Mouse (Mus musculus) layer of hippocampus, adult 11-12 months (tissue): ENCODE results near the gene Epb42.
"Not testable (repeated sequence)": the region's sequence is repeated elsewhere in the genome, so short reads cannot be mapped to it uniquely, and the experiment has no call there.

ENCODE experiments used
- DNase-seq: peaks from one replicate; pipeline ENCODE4 v3.0.0; 2022; ENCODE audit warnings: low spot score

Gene Epb42

DNA sequence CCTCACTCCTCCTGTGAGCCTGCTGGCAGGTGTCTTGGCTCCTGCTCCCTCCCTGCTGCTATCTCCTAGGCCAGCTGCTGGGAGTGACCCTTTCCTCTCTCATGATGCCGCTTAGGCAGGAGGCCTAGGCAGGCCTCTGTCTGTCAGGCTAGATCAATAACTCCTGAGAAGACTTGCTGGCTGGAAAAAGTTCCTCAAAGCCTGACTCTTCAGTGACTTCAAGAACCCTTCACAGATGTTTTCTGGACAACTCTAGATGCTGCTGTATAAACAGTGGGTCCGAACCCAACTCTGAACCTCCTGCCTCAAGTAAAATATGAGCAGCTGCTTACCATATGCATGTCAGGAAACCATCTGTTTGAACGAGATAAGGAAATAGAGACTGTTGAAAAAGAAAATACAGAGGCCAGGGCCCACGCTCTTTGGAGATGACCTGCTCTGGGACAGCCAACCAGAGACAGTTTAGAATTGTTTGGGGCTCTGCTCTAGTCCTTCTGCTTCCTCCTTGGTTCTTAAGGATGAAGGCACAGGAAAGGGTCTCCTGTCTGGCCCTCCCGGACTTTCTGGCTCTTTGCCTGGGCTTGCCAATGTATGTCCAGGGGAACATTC lies at the start of gene Epb42:
Epb42 (minus strand) TSS at position 340 of the 609 bp plus-strand sequence.
- DNase-seq = no peak

DNA sequence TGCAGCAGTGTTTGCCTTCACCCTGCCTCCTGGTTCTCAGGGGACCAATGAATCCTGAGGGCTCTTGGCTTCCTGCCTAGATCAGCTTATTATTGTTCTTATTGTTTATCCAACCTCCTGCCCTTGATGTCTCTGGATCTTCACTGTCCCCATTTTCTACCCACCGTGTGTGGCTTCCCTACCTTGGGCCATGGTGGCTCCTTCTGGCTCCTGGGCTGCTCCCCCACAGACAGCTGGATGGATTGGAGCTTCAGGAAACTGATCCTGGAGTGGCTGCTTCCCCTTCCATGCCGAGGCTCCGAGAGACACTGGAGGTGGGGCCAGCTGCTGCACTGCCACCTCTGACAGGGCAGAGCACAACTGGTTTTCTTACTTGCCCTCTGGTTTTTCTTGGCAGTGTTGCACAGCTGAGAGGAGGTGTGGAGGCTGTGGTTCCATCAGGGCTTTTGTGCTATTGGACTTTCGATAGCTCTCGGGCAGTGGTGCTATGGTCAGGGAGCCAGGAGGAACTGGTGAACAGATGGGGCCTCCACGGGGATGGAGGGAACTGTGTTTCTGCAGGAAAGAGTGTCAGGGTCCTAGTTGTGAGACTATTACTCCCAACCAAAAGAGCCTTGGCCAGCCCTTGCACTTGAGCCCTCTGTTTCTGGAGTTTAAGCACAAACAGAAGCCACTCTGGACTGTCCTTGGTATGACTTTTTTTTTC lies 48.8 kb upstream of the Epb42 start, which contains the start of gene Tgm5:
Tgm5 (minus strand) TSS at position 362 of the 706 bp plus-strand sequence.
- DNase-seq = no peak

DNA sequence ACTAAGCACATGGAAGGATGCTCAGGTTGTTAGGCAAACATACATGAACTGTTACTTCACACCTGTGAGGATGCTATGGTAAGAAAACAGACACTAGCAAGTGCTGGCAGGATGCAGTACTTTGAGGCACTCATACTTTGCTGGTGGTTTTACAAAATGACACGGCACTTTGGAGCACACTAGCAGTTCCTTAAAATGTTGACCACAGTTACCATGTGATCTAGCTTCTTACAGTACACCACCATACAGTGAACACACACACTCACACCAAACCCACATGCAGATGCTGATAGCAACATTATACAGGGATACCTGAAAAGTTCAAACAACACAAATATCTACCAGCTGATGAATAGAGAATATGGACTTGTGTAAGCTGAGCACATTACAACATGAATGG lies 45.8 kb upstream of the Epb42 start:
- DNase-seq = no peak

DNA sequence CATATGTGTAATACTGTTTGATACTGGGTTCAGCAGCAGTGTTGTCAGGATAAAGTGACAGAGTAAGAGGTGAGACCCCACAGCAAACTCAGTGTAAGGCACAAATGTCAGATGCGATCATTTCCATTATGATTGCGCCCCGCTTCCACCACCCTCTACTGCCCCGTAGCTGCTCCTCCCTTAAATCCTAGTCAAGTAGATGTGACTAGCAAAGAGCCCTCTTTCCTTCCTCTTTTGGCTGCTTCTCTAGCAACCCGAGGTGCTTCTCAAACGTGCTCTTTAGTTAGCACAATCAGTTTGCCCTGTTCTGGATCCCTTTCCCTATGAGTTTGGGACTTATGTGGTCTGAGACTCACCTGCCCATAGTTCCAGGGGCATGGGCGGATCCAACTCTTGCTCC lies 37.9 kb upstream of the Epb42 start:
- no peak for DNase-seq

GRCm38 (mm10) chr2:121071871-121072270 lies 35.0 kb upstream of the Epb42 start:
- no peak for DNase-seq

- no peak for DNase-seq
Measured at GRCm38 (mm10) chr2:121069506-121069905, 32.6 kb upstream of the Epb42 start.

DNA sequence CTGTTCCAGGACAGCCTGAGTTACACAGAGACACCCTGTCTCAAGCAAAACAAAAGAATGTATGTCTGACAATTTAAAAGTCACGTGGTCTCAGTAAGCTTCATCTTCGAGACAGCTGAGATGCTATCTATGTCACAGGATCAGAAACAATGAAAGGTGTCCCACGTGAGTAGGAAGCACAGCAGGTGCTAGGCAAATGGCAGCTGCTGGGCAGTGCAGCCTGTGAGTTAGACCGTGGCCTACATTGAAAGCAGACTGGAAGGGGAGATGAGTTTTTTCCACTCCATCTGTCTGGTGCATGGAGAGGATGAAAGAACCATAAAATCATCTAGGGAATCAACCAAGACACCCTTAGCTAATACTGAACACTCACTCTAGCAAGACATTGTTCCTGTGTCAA lies 30.2 kb upstream of the Epb42 start:
- no peak for DNase-seq

DNA sequence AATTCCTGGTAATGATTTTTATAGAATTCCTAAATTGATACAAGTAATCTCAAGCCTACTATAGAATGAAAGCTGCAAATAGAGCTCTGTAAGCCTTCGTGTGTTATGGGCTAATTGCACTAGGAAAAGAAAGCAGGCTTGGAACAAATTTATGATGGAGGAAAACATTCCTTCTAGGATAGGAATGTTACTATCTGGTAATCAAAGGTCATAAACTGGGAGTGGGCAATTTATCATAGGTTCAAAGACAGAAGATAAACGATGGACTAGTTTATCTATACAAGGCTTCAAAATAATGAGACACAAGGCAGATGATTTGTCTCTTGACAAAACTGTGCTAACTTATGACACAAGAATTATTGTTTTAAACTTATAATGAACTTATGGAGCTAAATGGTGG lies 24.4 kb upstream of the Epb42 start:
- DNase-seq = no peak

GRCm38 (mm10) chr2:121057997-121058396 lies 21.1 kb upstream of the Epb42 start:
- no peak for DNase-seq

GRCm38 (mm10) chr2:121055915-121056314 lies 19.0 kb upstream of the Epb42 start:
- DNase-seq = no peak

DNA sequence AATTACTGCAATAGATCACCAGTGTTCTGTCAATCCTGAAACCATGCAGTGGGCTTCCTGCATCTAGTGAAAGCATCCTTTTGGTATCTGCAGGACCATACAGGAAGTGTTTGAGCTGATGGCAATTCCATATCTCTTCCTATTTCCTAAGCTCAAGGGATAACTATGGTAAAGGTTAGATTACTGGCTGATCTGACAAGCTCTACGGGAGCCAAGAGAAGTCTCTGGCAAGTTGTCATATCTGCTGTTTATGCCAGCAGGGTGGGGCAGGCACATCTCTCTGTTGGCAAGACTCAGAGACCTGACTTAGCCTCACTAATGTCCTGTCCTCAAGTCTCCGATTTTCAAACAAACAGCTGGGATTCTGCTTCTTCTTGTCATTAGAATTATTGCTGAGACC lies 17.2 kb upstream of the Epb42 start:
- DNase-seq = no peak

DNA sequence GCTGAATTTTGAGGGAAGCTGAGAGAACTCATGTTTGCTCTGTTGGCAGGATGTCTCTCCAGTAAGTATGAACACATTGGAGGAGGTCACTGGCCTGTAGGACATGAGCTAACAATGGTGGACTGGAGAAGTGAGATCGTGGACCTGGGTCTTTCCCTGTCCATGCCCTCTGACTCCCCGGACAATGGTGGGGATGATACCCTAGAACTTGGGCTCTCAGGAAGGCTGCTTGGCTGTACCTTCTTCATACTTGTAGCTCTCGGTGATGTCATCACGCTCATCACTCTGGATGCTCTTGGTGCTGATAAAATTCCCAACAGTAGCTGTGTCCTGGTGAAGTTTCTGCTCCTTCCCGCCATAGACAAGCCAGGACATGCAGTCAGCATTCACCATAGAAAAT lies 15.3 kb upstream of the Epb42 start:
- no peak for DNase-seq

- DNase-seq = no peak
Measured at GRCm38 (mm10) chr2:121045653-121046052, 8.8 kb upstream of the Epb42 start.

- peak; percentile 59 for DNase-seq
Measured at GRCm38 (mm10) chr2:121041098-121041497, 4.2 kb upstream of the Epb42 start.

- no peak for DNase-seq
Measured at GRCm38 (mm10) chr2:121039382-121039781, 2.5 kb upstream of the Epb42 start.

DNA sequence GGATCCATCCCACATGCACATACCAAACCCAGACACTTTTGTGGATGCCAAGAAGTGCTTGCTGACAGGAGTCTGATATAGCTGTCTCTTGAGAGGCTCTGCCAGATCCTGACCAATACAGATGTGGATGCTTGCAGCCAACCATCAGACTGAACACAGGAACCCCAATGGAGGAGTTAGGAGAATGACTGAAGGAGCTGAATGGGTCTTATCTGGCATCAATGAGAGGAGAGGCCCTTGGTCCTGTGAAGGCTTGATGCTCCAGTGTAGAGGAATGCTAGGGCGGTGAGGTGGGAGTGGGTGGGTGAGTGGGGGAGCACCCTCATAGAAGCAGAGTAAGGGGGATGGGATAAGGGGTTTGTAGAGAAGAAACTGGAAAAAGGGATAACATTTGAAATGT lies 2.0 kb upstream of the Epb42 start:
- DNase-seq = not testable (repeated sequence)

DNA sequence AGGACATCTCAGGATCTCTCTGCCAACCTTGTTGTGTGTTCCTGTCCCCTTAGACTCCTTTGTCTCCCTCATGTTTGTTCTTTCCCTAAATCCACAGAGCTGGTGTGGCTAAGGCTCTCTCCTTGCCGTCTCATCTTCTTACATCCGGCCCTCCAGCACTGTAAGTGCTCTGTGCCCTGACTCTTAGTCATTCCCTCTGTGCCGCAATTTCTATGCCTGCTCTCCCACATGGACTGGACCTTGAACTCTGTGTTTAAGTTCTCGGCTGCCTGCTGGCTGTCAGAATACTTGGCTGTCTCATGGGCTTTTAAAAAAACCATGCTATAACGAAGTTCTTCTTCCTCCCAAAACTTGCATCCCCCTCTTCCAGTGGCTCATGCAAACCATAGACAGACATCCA lies 14.0 kb downstream of the Epb42 start:
- DNase-seq = no peak

- no peak for DNase-seq
Measured at GRCm38 (mm10) chr2:121017151-121017550, 19.7 kb downstream of the Epb42 start.

GRCm38 (mm10) chr2:121016226-121016625 lies 20.6 kb downstream of the Epb42 start:
- no peak for DNase-seq

GRCm38 (mm10) chr2:121015507-121015906 lies 21.4 kb downstream of the Epb42 start:
- DNase-seq = no peak

GRCm38 (mm10) chr2:121012676-121013075 lies 24.2 kb downstream of the Epb42 start:
- no peak for DNase-seq

GRCm38 (mm10) chr2:121009071-121009677 lies 27.7 kb downstream of the Epb42 start:
- no peak for DNase-seq

- no peak for DNase-seq
Measured at GRCm38 (mm10) chr2:121008664-121009007, 28.2 kb downstream of the Epb42 start.
